Mouse (Mus musculus): ENCODE measurements around the gene Mta2.
"Not testable (repeated sequence)": the region's sequence is repeated elsewhere in the genome, so short reads cannot be mapped to it uniquely, and the experiment has no call there.

Gene Mta2

DNA sequence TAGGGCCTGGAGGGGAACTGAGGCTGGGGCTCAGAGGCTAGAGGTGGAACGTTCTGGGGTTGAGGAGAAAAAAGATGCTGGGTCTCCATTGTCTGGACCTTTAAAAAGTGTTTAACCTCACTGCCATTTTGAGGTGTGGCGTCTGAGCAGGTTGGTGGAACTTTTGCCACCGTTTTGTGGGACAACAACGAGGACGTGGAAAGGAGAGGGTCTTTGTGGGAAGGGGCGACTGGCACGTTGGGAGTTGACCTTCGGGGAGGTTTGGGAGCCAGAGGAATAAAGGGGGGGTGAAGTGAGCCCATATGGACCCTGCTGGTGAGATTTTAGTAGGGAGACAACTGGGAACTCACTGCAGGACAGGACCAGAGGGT, 25.7 kb downstream of the Mta2 start:
- no peak for DNase-seq (ENCODE audit: low spot score in 2 of 2)

- DNase-seq (ENCODE audit: low spot score in 2 of 2): no peak
These were observed 26.2 kb downstream of the Mta2 start for GRCm38 (mm10) chr19:8967893-8968292.

GRCm38 (mm10) chr19:8972491-8972890, 30.8 kb downstream of the Mta2 start:
- DNase-seq (ENCODE audit: low spot score in 2 of 2): not testable (repeated sequence)

GRCm38 (mm10) chr19:8974638-8975037, 33.0 kb downstream of the Mta2 start:
- DNase-seq (ENCODE audit: low spot score in 2 of 2): no peak

GRCm38 (mm10) chr19:8975491-8975890, 33.8 kb downstream of the Mta2 start:
- no peak for DNase-seq (ENCODE audit: low spot score in 2 of 2)

DNA sequence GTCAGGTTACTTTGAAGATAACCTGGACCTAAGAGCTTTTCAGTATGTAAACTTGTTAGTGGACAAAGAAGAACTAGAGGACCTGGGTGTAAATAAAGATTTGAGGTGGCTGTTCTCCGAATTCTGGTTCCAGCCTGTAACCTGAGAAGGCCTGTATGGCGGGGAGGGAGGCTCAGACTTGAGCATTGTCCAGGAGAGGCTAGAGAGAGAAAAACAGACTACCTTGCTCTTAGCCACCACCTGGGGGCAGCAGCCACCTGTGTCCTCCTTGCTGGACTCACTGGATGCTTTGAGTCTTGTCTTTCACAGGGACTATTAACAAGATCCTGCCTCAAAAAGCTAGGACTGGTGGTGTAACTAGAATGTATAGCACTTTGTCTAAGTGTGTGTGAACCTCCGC, 34.9 kb downstream of the Mta2 start:
- DNase-seq (ENCODE audit: low spot score in 2 of 2): no peak

DNA sequence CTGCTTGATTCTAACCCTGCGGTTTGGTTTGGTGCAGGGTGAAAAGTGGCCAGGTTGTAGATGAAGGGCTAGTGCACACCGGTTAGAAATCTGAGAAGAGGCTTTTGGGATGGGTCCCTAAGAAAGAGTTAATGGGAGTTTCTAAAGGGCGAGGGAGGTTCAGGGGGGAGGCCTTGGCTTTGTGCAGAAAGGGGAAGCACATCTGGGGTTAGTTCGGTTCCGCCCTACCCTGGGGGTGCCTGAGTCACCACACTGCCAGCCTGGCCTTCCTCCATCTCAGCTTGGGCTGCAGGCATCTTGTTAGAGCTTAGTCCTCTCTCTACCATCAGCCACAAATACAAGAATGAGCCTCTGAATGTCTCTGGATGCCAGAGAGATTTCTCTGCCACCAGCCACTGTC, 39.1 kb downstream of the Mta2 start:
- no peak for DNase-seq (ENCODE audit: low spot score in 2 of 2)

DNA sequence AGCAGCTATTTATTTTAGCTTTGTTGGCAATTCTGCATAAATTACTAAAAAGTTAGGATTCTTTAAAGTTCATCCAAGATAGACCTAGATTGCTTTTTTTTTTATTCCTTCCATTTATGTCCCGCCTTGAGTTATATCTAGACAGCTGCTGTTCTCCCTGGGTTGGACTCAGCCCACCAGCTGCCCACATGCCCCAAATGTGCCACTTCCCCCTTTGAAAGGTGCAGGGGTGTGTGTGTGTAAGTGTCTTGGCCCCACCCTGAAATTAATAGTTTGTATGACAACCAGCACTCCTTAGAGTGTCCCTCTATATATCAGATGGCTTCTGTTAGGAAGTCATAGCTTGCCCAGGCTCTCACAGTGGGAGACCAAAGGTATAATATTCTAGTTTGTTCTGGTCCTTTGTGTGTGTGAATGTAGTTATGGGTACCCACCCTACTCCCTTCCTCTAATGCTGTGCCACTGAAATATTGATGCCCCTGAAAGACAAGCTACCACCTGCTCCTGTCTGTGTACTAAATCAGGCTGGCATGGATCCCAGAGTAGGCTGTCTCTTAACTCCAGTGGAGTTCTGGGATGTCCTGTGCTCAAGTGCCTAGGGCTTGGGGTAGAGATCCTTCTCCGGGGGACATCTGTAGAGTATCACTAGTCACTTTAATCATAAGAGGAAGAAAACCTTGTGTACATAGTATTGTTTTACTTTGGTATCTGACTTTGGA, 39.9 kb downstream of the Mta2 start:
- DNase-seq (ENCODE audit: low spot score in 2 of 2): no peak

DNA sequence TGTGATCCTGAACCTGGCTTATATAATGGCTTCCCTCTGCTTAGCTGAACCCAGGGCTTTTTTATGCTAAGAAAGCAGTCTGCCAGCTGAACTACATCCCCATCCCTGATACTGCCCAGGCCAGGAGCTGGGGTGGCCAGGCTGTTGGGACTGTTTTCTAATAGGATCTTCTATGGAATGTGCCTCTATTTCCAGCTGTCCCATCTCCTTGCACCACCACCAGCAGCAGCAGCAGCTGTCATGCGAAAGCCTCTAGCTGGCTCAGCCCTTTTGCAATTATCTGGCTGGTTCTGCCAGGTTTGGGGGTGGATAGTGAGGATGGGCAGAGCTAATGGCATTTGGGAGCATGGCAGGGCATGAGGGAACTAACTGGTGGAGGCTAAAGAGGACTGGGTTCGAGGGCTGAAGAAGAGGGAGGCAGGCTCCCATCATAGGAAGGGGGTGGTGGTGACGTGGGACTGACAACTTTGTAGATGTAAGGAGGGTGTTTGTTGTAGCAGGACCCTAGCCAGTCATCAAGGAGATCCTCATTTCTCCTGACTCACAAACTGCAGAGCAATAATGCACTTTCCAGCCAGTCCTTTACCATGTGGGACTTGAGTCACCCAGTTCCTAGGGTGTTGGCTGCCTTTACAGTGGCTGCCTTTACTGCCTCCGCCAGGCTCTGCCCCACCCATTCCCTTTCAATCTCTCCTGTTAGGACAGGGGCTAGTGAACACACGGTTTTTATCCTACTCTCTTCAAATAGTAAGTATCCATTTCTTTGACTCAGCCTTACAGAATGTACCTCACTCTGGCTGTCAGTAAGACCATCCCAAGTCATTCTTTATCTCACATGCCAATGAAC, 40.9 kb downstream of the Mta2 start:
- no peak for DNase-seq (ENCODE audit: low spot score in 2 of 2)

DNA sequence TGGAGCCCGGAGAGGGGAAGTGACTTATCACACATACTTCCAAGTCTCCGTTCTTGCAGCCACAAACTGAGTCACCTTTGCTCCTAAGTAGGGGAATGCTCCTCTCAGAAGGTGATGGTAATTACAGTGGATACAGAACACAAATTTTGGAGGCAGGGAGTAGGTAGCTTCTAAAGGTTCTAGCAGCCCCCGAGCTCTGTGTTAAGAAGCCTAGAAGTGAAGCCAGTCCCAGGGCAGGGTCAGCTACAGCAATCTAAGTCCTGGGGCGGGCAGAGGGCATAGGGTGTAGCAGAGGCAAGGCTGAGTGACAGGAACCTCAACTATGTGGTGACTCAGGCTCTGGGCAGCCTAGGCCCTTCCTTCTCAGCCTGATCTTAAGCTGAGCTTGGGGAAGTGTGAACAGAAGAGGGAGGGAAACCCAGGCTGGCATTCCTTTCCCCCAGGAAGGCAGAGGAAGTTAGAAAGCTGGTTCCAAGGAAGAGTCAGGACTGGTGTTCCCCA, 41.5 kb downstream of the Mta2 start:
- DNase-seq (ENCODE audit: low spot score in 2 of 2): no peak

DNA sequence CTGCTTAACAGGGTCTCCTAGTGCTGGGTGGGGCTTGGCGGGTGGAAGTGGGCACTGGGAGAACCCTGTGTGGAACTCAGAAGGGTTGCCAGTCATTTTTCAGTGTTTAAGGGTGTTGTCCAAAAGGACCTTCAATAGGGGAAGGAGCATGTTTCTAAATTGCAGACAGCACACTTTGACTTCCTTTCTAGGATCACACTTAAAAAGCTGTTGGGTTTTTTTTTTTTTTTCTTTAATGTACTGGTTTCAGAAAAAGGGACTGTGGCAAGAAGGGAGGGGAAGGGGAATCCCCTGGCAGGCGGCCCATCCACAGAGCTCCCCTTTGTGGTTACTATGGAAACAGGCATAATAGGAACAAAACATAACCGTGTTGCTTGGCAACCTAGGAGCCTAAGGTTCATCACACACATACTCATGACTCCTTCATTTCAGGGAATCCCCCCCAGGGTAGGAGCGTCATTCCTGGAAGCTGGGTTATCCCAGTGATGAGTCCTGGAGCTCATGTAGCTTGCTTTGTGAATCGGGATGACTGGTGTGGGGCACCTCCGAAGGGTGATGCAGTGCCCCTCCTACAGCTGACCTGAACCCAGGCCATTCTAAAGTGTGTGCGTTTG, 42.7 kb downstream of the Mta2 start:
- no peak for DNase-seq (ENCODE audit: low spot score in 2 of 2)

- no peak for DNase-seq (ENCODE audit: low spot score in 2 of 2)
These were observed 44.2 kb downstream of the Mta2 start for GRCm38 (mm10) chr19:8985891-8986290.

GRCm38 (mm10) chr19:8987816-8988215, 46.1 kb downstream of the Mta2 start:
- DNase-seq (ENCODE audit: low spot score in 2 of 2): no peak

GRCm38 (mm10) chr19:8988346-8989065, 46.8 kb downstream of the Mta2 start:
- no peak for DNase-seq (ENCODE audit: low spot score in 2 of 2)

DNA sequence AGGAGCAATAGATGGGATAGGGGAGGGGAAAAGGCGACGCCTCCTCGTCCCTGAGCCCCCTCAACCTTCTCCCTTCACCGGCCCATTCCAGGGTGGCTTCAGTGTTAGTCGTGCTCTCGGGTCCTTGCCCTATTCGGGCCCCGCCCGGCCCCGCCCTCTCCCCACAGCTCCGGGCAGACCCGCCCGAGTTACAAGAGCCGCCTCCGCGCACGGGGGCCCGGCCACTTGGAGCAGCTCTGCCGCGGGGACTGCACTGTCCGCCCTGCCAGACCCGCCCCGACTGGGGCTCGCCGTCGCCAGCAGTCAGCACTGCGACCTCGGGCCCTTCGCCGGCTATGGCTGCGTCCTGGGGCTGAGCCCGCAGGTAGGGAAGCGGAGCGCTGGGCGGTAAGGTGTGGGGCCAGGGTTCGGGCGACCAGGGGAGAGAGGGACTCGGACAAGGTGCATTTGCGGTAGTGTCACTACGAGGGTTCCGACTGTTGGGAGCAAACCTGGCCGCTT, 47.4 kb downstream of the Mta2 start, which contains the start of gene Ahnak:
Ahnak (plus strand) TSS at position 219 of the 501 bp plus-strand sequence.
- DNase-seq (ENCODE audit: low spot score in 2 of 2): no peak

DNA sequence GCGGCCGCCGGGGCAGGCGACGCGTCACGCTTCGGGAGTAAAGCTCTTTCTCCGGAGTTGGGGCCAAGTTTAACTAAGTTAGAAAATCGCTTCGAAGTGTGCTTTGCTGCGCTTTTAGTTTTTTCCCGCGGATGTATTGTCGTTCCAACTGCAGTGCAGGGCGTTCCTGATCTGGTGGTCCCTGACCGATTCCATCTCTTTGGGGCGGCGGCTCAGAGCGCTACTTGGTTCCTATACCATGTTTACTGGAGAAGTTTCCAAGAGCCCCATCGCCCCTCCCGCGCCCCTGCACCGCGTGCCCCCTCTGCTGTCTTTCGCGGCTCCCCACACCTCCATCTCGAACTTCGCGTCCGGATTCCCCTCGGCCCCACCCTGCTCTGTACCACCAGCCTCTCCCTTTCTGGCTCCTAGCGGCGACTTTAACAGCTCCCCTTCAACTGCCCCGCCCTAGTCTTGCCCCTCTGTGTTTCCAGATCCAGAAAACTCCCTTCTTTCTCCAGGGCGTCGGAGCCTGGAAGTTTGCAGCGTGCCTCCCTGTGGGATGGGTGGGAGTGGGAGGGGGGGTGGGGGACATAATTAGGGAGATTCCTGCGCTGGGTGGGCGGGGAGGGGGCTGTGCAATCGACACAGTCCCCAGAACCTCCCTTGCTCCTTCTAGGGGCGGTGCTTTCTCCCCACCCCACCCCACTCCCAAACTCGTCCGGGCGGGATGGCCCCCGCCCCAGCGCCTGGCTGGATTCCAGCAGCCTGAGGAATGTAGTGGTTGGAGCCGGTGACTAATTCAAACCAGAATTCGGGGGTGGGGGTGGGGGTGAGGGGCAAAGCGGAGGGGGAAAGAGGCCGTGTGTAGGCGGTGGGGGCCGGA, 48.1 kb downstream of the Mta2 start:
- DNase-seq (ENCODE audit: low spot score in 2 of 2): no peak

DNA sequence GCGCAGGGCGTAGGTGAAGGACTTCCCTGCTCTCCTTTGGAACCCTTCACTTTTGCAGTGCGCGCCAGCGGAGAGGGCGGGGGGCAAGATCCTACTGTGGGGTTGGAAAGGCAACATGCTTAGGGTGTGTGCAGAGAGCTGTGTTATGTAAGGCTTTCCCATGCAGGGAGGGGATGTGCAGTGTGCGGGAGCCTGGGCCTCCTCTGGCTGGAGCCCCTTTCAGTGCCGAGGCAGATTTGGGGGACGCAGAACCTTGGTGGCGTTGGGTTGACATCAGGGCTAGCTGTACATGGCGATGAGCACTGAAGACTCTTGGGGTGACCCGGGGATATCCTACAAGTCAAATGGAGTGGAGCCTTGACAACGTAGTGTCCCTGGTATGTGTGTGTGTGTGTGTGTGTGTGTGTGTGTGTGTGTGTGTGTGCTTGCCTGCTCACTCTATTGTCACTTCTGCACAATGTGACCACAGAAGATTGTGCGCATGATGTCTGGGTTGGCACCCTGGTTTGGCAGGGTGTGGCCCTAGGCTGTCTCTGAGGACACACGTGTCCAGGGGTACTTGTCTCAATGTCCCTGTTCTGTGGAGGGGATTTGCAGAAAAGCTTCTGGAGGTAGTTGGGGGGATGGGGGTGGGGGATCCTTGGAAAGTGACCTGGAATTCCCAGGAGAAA, 48.9 kb downstream of the Mta2 start:
- no peak for DNase-seq (ENCODE audit: low spot score in 2 of 2)

GRCm38 (mm10) chr19:8991245-8991870, 49.7 kb downstream of the Mta2 start:
- DNase-seq (ENCODE audit: low spot score in 2 of 2): no peak

DNA sequence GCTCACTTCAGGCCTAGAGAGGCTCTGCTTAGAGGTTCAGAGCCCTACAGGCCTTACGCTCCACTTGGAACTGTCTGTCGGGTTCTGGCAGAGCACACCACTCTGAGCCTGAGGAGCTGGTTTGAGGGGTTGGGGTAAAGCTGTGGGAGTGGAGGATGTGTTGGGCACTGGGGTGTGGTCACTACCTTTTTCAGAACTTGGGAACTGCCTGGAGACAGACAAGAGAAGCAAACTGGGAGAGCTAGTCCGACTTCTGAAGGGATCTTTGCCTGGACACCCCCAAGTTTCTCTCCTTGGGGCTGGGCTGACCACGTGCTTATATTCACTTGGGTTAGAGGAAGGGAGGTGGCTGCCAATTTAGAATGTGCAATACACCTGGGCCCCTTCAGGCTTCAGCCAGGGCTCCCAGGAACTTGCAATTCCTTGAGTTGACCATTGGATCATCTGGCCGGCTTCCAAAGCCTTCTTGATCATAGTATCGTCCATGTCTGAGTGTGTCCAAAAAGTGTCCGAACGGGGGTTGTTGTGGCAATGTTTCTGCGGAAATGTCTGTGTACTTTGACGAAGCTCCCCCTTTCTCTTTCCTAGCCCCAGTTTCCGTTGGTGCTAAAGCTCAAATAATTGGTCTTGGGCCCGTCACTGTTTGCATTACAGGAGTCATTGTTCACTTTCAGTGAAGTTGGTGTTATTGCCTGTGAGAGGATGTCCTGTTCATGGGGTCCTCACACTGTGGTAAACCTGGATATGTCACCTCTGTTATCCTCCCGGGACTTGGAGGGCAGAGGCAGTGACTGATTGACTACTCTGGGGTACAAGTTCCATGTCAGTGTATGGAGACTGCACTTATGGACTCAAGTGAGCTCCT, 50.4 kb downstream of the Mta2 start:
- DNase-seq (ENCODE audit: low spot score in 2 of 2): no peak

Measured in frontal cortex, postnatal 14 days (tissue).